Mouse (Mus musculus) megakaryocyte, embryonic 14.5 days (primary cell): ENCODE data around the gene Syt16.

ENCODE experiments used
- FLI1 ChIP-seq: IDR thresholded peaks from 2 replicates; pipeline ENCODE4 v1.6.1; 2012; ENCODE audit warnings: low read length, inconsistent platforms, mixed read lengths
- GATA1 ChIP-seq: IDR thresholded peaks from 3 replicates; pipeline ENCODE4 v1.6.1; 2012; ENCODE audit warnings: mixed read lengths, low read length, inconsistent platforms, borderline replicate concordance

DNA sequence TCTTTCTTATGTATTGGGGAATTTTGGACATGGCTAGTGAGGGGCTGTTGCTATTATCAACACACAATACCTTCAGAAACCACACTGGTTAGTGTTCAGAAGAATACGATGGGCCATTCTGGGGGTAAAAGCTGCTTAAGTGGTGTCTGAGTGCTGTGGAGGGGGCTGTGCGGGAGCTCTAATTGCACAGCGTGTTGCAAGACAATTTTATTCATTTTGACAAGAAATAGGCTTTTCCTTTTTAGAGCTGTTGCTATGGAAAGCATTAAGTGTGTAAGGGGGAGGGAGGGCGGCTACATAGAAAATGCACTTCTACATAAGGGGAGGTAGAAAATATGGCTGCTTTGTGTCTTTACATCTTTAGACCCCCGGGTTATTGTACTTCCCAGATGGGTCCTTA lies 25.8 kb downstream of the Syt16 start:
- no peak for TF ChIP-seq GATA1
- TF ChIP-seq FLI1, result no peak
